Mouse (Mus musculus): ENCODE results near the gene Rdh16f1.

The Rdh16f1 gene

GRCm38 (mm10) chr10:127759181-127760110, at the start of gene Rdh16f1, which contains the start of gene Rdh1:
Rdh16f1 (plus strand) TSS chr10:127759787.
Rdh1 (plus strand) TSS chr10:127759721.
- DNase-seq (ENCODE audit: low spot score in 2 of 2) = no peak

DNA sequence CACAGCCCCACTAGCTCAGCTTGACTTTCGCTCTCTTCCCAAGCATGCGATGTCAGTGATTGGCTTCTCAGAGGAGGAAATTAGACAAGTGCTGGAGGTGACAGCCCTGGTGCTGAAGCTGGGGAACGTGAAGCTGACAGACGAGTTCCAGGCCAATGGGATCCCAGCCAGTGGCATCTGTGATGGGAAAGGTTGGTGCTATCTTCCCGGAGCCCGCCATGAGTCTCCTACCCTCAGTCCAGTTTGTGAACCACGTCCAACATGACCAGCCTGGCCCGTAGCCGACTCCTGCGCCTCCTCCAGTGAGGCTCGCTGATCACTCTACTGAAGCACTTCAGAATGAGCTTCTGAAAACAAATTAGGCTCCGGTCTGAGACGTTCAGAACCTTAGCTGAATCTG, 49.3 kb upstream of the Rdh16f1 start:
- DNase-seq (ENCODE audit: low spot score in 2 of 2) = no peak

DNA sequence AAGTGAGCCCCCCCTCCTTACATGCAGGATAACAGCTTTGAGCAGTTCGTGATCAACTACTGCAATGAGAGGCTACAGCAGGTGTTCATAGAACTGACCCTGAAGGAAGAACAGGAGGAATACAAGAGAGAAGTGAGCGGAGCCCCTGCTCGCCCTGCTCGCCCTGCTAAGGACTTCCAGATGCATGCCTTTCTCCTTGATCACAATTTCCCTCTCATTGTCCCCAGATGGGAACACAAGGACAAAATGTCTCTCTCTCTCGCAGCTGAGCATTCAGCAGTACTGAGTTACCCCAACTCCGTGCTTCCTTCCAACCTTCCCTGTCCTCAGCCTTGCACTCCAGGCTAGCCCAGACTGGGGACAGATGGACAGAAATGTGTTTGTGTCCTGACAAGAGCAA, 46.9 kb upstream of the Rdh16f1 start:
- DNase-seq (ENCODE audit: low spot score in 2 of 2) = no peak

DNA sequence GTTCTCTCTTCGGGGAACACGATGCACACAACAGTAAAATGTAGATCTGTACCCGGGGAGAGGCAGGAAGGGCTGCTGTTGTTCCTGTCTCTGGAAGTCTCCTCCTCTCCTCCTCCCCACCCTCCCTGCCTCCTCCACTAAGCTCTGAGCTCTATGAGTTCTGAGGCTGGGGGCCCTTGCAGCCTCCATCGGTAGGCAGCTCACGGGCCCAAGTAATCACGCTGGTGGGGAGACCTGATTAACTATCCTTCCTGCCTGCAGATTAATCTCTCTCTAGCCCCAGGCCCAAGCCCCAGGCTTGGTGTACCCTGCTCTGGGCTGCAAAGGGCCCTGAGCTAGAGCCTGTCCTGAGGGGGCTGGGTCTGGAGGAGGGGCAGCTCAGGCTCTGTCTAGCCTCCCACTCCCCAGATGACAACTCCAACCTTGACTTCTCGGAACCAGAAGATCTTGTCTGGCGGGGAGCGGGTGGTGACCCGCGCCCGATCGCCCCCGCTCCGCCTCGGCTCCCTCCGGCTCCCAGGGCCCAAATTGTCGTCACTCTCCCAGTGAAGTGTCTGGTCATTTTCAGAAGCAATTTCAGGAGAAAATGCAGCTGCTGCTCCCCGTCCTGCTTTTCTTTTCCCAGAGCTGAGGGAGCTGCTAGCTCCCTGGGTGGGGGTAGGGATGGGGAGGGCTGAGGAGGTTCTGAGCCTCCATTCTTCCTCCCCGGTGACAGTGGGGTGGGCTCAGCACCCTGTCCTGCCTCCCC, 37.7 kb upstream of the Rdh16f1 start:
- DNase-seq (ENCODE audit: low spot score in 2 of 2) = no peak

GRCm38 (mm10) chr10:127724178-127724577, 35.4 kb upstream of the Rdh16f1 start, which contains the start of gene Tac2:
Tac2 (plus strand) TSS chr10:127724478.
- DNase-seq (ENCODE audit: low spot score in 2 of 2) = no peak

DNA sequence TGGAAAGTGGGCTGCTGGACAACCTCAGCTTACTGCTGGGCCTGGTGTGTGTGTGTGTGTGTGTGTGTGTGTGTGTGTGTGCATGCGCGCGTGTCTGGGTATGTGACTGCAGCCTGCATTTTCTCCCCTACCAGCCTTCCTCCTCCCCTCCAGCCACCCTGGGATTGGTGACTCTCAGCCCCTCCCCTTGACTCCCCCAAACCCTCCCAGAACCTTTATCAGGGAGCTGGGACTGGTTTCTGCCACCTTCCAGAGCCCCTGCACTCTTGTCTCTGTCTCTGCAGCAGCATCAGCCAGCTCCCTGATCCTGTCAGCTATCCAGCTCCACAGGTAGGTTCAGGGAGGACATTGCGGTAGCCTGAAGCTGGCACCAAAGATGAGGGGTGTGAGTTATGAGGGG, 34.5 kb upstream of the Rdh16f1 start:
- DNase-seq (ENCODE audit: low spot score in 2 of 2) = no peak

- no peak for DNase-seq (ENCODE audit: low spot score in 2 of 2)
Measured at GRCm38 (mm10) chr10:127728437-127728836, 31.1 kb upstream of the Rdh16f1 start.

- DNase-seq (ENCODE audit: low spot score in 2 of 2) = no peak
Measured at GRCm38 (mm10) chr10:127730285-127730932, 29.2 kb upstream of the Rdh16f1 start.

GRCm38 (mm10) chr10:127730933-127731310, 28.7 kb upstream of the Rdh16f1 start:
- no peak for DNase-seq (ENCODE audit: low spot score in 2 of 2)

- no peak for DNase-seq (ENCODE audit: low spot score in 2 of 2)
Measured at GRCm38 (mm10) chr10:127731397-127731796, 28.2 kb upstream of the Rdh16f1 start.

DNA sequence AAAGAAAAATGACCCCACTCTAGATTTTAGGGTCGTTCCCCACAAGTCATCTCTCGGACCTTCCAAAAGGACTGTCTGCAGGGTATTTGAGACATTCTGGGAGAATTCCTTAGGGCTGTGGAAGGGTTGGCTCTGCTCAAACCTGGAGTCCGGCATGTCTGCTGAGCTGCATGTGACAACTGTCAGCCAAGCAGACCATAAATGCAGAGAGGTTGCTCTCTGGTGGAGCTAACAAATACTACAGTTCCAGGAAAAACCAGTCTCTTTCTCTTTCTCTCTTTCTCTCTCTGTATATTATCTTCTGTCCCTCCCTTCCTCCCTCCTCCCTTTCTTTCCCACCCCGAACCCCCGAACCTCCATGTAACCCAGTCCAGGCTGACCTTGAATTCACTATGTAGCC, 25.2 kb upstream of the Rdh16f1 start:
- no peak for DNase-seq (ENCODE audit: low spot score in 2 of 2)

GRCm38 (mm10) chr10:127736266-127736665, 23.3 kb upstream of the Rdh16f1 start:
- DNase-seq (ENCODE audit: low spot score in 2 of 2) = no peak

DNA sequence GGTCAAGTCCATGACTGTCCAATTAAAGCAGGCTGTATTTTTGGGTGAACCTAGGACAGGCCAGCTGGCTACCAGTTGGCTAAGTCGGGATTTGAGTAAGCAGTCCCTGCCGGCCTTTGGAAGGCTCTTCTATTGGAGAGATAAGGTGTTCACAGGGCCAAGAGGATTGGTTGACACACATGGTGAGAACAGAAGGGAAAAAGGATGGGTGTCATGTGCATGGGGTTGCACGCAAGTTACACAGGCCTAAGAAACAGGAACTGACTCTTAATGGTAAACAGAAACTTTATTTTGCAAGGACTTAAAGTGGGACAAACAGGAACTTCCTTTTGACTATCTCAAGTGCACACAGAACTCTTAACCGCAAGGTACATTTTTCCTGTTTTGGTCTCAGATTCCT, 22.7 kb upstream of the Rdh16f1 start:
- no peak for DNase-seq (ENCODE audit: low spot score in 2 of 2)

DNA sequence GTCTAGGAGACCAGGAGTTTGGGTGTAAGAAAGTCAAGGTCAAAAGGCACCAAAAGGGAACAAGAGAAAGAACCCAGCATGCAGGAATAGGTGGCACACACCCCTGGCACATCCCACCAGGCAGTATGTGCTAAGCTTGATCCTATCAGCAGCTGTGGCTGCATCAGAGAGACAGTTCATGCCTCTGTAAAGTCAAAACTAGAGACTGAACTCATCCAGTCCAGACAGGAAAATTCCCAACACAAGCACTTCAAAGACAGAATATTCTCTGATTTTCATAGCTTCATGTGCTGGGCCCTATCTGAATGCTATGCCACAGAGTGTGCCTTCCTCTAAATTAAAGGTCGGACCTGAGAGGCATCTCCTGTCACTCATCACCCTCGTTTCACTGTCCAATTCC, 22.0 kb upstream of the Rdh16f1 start:
- no peak for DNase-seq (ENCODE audit: low spot score in 2 of 2)

DNA sequence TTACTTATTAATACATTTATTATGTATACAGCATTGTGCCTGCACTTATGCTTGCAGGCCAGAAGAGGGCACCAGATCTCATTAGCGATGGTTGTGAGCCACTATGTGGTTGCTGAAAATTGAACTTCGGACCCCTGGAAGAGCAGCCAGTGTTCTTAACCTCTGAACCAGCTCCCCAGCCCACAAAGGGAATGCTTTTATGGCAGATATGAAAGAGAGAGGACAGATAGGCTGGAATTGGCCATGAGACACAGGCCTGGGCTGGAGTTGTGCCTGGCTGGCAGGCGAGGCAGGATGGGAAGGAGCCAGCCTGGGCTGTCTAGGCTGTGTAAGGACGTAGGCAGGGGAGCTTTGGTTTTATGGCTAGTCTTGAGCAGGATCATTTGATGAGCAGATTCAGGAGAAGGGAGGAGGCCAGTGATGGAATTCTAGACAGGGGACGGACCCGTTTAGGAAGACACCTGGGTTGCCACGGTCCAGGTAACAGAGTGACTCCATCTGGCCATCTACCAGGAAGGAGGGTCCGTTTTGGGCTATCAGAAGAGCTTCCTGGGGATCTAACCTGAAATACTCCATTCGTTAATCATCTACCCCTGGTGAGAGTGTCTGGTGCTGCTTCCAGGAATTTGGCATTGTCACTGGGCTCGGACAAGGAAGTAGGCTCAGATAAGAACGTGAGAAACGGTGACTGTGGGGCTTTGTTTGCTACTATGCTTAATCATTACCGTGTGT, 21.3 kb upstream of the Rdh16f1 start:
- DNase-seq (ENCODE audit: low spot score in 2 of 2) = peak in 1 of 2 experiments; percentile 41

GRCm38 (mm10) chr10:127739083-127739660, 20.4 kb upstream of the Rdh16f1 start, which contains the start of gene Zbtb39:
Zbtb39 (plus strand) TSS chr10:127739538.
- peak; percentile 67 to 68 for DNase-seq (ENCODE audit: low spot score in 2 of 2)

DNA sequence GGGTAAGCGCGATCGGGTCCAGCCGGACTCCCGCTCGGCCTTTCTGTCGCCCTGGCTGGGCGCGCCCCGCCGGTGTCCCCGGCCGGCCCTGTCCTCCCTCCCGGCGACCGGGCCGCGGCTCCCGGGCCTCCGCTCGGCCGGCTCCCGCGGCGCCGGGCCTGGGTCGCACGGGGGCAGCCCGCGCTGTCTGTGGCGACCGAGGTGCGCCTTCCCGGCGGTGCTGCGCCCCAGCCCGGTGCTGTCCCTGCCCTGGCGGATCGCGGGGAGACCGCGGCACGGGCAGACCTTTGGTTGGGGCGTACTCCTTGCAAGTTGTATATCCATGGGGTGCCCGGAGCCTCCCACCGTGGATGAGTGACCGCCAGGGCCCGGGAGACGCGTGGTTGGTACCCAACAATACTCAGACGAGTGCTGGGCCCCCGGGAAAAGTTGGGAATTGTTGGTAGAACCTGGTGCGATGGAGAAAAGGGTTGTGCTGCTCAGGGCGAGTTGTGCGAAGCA, 19.9 kb upstream of the Rdh16f1 start:
- DNase-seq (ENCODE audit: low spot score in 2 of 2) = peak in 1 of 2 experiments; percentile 56

- DNase-seq (ENCODE audit: low spot score in 2 of 2) = no peak
Measured at GRCm38 (mm10) chr10:127744661-127745060, 14.9 kb upstream of the Rdh16f1 start.

DNA sequence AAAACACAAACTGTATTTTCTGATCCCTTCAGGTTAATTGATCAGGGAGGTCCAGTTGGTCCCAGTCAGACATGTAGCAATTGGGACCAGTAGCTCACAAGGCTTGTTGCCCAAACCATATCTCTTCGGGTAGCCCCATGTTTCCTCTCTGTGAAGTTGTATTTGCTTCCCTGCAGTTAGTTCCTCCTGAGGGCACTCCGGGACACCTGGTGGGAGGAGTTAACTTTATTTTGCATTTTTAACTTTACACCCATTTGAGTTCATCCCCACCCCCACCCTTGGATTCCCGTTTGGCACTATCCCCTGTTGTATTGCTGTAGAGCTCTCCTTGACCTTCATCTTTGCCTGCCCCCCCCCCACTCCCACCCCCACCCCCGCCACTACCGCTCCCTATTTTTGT, 13.7 kb upstream of the Rdh16f1 start:
- no peak for DNase-seq (ENCODE audit: low spot score in 2 of 2)

- no peak for DNase-seq (ENCODE audit: low spot score in 2 of 2)
Measured at GRCm38 (mm10) chr10:127747254-127747653, 12.3 kb upstream of the Rdh16f1 start.
